Mouse (Mus musculus) left cerebral cortex, adult 2 months (tissue): ENCODE results near the gene Heatr5a. TPM values are rescaled to one million over a fixed set of nuclear protein-coding genes. Genes with fewer than 3 reads are reported as not detected.
A peak's percentile ranks its signal among the peaks of the same experiment; 100 is the strongest.

Experiments used
- DNase-seq, 2 experiments: peaks; one replicate each; pipeline ENCODE4 v3.0.0; 2021 to 2022; ENCODE audit warnings: low spot score in 2 of 2, mixed read lengths in 1 of 2; ENCODE audit errors: extremely low spot score in 1 of 2
- H3K27ac ChIP-seq: fragments of 200-600 bp; 2 replicates; pipeline ENCODE4 v1.8.1; 2022
- H3K4me3 ChIP-seq: fragments of 200-600 bp; 2 replicates; pipeline ENCODE4 v1.8.1; 2022
- CTCF ChIP-seq: fragments of 200-600 bp; IDR thresholded peaks from 2 replicates; pipeline ENCODE4 v1.8.1; 2022; ENCODE audit warnings: antibody characterized with exemption, mild to moderate bottlenecking, moderate library complexity
- intact Hi-C: fragments of 180-260 bp; cut with DNase I; formaldehyde crosslinking; loops from one replicate; pipeline ENCODE4 v1.15.1; 2025
- total RNA-seq, 2 experiments: library from RNA; stranded (reverse); gene quantifications; 2 replicates each; pipeline ENCODE4 v1.2.3; 2021

The Heatr5a gene
- total RNA-seq, 2 experiments from 2014 or later: 7.5 to 8.9 TPM

DNA sequence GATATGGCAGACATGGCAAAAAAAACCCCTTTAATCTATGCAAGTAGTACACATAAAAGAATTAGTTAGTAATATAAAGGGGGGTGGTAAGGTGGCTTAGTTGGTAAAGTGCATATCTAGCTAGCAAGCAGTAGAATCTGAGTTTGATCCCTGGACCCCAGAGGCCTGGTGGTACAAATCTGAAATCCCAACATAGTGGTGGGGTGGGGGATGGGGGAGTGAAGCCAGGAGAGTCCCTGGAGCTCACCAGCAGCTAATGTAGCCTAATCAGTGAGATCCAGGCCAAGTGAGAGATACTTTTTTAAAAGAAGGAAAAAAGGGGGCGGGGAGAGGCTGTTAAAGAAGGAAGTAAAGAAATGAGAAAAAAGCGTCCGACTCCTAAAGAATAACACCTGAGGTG is 120.0 kb downstream of the Heatr5a start:
- no peak for TF ChIP-seq CTCF
- intact Hi-C loops: no loop called here
- no peak overlapping the region for H3K27ac ChIP-seq
- no peak overlapping the region for H3K4me3 ChIP-seq
- no peak for DNase-seq

DNA sequence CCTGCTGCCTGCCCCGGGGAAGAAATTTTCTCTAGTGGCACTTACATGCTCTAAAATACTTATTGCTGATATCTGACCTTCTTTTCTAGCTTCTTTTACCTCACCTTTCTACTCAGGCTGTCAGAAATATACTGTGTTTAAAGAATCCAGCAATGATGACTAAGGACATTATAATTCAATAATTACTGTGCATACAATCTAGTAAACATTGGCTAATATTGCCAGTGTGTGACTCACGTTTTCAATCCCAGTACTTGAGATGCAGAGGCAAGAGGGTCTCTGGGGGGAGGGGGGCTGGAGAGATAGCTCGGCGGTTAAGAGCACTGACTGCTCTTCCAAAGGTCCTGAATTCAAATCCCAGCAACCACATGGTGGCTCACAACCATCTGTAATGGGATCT is 120.8 kb downstream of the Heatr5a start:
- TF ChIP-seq CTCF: no peak
- Histone ChIP-seq H3K4me3 (no peak overlapping the region), H3K27ac (no peak overlapping the region)
- no peak for DNase-seq
- intact Hi-C loops: no loop called here

DNA sequence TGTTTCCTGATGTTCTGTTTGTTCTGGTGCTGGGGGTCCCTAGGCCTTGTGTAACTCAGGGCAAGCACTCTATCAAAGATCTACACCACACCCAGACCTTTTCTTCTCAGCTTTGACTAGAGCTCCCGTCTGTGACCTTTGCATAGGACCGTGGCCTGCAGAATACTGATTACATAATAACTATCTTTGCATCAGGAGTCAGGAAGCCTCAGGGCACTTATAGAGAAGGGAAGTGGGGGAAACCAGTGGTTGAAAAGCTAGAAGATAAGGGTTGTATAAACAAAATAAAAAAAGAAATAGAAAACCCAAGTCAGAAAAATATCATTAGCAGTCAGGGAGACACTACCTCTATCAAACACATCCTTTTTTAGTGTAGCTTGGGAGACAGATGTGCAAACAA is 121.2 kb downstream of the Heatr5a start:
- intact Hi-C loops: no loop called here
- no peak for DNase-seq
- H3K27ac ChIP-seq: no peak overlapping the region
- no peak for TF ChIP-seq CTCF
- H3K4me3 ChIP-seq: no peak overlapping the region

DNA sequence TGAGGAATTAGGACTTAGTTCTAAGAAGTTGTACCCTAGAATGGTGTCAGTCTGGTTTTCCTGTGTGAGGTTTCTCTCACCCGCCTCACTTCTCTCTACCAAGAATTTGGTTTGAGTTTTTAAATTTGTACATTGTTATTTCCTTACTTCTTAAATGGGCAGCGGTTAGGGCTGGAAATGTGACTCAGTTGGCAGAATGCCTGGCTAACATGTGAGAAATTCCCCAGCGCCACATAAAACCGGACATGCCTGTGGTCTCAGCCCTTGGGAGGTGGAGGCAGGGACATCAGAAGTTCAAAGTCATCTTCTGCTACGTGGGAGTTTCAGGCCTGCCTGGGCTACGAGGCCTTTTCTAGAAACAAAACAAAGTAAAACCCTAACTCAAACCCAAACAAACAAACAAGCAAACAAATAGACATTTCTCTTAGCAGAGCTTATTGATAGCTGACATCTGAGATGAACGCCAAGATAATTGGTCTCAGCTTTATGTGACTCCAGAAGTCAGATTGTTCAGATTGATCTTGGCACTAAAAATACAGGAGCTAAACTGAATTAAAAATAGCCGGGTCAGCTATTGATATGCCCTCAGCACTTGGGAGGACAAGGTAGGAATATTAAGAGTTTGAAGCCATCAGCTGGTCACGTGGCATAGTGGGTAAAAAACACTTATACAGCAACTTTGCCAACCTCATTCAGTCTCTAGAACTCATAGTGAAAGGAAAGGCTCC is 123.0 kb downstream of the Heatr5a start:
- intact Hi-C loops: no loop called here

DNA sequence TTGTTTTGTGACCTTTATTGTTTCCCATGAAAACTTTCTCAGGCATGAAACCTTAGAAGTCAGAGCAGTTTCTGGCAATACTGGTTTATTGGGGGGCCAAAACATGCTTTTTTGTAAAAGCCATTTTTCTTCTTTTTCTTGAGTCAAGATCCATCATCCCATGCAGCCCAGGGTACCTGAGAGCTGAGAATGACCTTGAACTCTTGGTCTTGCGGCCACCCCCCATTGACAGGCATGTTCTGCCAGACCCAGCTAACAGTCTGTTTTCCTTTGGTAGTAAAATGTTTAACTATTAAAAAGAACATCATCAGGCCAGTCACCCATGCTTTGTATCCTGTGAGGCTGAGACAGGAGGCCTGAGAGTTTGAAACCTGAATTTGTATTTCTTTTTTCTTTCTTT is 125.9 kb downstream of the Heatr5a start:
- H3K27ac ChIP-seq: peak overlapping the region; percentile 29; the same call in 1 of the 2 replicates
- no peak for TF ChIP-seq CTCF
- no peak for DNase-seq
- intact Hi-C loops: no loop called here
- H3K4me3 ChIP-seq: peak overlapping the region; percentile 62

More for the DNA sequence above, 123.0 kb downstream of the Heatr5a start:
- H3K27ac ChIP-seq: no peak overlapping the region
- TF ChIP-seq CTCF: no peak
- no peak overlapping the region for H3K4me3 ChIP-seq
- DNase-seq: no peak

DNA sequence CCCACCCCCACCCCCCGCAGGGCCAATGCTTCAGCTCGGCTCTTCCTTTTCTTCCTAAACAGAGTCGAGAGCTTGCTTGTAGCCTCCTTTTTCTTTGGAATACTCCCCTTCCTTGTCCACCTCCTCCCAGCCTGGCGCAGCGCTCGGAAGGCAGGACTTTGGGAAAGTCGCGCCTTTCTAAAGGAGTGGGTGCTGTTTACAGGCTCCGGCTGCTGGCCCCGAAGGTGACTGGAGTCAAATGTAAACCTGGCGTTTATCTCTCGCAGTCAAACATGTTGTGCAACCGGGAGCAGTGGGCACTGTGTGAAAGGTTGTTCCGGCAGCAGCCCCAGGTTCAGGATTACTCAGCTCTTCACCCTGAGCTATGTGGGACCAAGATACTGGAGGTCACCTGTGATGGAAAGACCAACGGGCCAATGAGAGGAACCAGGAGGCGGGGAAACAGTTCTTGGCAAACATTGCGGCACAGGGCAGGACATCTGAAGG is 126.3 kb downstream of the Heatr5a start:
- intact Hi-C loops: no loop called here
- H3K27ac ChIP-seq: peak overlapping the region; percentile 94
- TF ChIP-seq CTCF: no peak
- peak overlapping the region; percentile 62 for H3K4me3 ChIP-seq
- DNase-seq: peak; percentile 87 to 88

DNA sequence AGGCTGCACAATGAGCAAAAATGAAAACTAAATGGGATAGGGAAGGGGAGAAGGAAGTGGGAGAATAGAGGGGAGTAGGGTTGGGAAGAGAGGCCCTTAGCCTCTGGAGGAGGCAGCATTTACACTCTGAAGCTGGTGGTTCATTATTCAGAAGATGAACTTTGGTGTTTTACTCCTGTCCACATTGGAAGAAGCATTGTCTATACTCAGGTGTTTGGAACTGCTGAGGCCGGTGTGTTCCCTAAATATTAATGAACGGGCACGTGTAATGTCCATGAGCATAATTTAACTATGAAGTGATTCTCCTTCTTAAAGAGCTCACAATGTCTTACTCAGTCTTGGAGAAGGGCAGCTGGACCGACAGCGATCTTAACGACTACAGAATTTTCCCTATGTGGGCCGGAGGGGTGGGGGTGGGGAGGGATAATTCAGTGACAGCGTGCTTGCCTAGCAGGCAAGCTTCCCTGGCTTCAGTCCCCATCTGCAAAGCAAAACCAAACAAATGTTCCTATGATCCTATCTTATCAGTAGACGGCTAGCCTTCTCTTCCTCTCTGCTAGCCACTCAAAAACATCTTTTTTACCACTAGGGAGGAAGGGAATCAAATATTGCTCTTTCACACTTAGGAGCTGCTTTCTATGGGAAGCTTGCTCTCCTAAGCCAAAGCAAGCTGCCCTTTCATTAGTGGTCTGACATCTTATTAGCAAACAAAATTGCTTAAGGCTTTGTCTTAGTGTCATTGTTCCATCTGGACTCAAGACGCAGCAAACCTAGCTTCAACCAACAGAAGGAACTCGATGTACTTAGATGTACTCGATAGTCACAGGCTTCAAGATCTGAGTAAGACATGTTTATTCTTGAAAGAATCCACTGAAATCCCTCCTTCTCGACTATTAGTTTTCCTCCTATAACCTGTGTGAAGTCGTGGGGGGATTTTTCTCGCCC is 127.3 kb downstream of the Heatr5a start:
- H3K27ac ChIP-seq: peak overlapping the region; percentile 94

DNA sequence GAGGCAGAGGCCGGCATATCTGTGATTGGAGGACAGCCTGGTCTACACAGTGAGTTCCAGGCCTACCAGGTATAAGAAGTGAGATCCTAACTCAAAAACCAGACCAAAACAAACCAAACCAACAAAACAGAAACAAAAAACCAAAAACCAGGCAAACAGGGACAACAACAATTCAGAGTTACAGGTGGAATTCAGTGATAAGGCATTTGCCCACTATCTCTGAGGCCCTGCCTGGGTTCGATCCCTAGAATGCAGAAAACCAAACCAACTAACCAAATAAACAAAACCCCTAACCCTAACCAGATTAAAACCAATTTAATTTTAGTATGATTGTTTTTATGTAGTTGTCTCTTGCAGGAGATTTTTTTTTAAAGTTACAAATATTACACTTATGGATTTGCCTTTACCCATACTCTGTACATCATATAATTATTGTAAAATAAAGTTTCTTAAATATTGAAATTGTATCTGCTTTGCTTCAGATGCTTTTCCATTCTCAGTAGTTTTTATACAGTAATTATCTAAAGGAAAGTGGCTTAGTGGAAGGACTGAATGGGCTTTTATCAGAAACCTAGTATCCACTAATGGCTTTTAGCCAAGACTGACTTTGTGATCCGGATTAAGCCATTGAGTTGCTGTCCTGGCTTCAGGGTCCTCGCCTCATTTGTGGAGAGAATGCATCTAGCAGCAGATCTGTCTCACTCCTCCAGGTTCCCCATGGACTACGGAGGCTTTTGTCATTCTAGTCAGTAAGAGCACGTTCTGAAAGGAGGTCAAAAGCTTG is 128.8 kb downstream of the Heatr5a start:
- intact Hi-C loops: no loop called here
- Histone ChIP-seq H3K4me3 (no peak overlapping the region), H3K27ac (no peak overlapping the region)
- no peak for DNase-seq
- TF ChIP-seq CTCF: no peak

More for the DNA sequence above, 127.3 kb downstream of the Heatr5a start:
- no peak for DNase-seq
- H3K4me3 ChIP-seq: peak overlapping the region; percentile 62
- intact Hi-C loops: no loop called here
- TF ChIP-seq CTCF: no peak

DNA sequence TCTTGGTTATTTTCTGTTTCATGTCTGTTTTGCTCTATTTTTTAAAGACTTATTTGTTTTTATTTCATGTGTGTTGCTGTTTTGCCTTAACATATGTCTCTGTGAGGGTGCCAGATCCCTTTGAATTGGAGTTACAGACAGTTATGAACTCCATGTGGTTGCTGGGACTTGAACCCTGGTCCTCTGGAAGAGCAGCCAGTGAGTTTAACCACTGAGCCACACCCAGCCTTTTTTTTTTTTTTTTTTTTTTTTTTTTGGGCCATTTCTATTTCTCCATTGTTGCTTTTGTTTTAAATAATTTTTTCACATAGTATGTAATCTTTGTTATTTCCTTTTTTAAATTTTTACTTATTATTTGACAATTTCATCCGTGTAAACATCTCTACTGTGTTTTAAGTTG is 131.3 kb downstream of the Heatr5a start:
- TF ChIP-seq CTCF: no peak
- intact Hi-C loops: no loop called here
- no peak for DNase-seq
- Histone ChIP-seq H3K4me3 (no peak overlapping the region), H3K27ac (no peak overlapping the region)

DNA sequence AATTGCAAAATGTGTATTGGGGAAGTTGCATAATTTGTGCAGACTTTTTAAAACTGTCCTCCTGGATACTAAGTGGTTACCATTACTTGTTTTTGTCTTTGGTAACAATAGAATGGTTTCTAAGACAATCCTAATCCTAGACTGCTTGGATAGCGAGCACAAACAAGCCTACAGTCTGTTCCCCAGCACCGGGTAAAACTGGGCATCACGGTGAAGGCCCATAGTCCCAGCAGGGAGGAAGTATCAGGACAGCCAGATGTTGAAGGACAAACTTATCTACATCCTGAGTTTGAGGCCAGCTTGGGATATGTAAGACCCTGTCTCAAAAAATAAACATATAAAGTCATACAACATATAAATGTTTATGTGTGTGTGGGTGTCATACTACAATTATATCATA is 135.9 kb downstream of the Heatr5a start:
- intact Hi-C loops: no loop called here
- TF ChIP-seq CTCF: no peak
- DNase-seq: no peak
- no peak overlapping the region for H3K4me3 ChIP-seq
- H3K27ac ChIP-seq: no peak overlapping the region

DNA sequence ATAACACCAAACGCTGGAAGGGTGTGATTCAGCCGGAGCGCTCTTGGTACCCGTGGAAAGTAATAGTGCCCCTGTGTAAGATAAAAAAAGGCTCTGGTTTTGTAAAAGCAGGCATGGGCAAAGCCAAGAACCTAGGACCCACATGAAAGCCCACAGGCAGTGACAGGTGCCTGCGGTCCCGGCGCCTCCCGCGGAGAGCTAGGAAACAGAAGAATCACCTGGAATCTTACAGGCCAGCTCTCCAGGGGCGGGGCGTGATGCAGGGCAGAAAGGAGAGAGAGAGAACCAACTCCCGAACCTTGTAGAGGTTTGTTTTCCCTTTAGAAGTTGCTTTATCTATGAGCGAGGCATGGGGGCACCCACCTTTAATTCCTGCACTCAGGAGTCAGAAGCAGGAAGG is 139.2 kb downstream of the Heatr5a start:
- DNase-seq: no peak
- no peak overlapping the region for H3K4me3 ChIP-seq
- TF ChIP-seq CTCF: no peak
- no peak overlapping the region for H3K27ac ChIP-seq
- intact Hi-C loops: no loop called here
